Mouse (Mus musculus) lung, embryonic 15.5 days (tissue): Measurements from ENCODE around the gene Cnih4. TPM values are rescaled to one million over a fixed set of nuclear protein-coding genes. Genes with fewer than 3 reads are reported as not detected.

Source experiments
- ATAC-seq: fragments of 200-750 bp; cut with Nextera tagmentation; 2 replicates; pipeline ENCODE4 v1.8.0; 2017; ENCODE audit warnings: moderate number of reproducible peaks, borderline replicate concordance; ENCODE audit not compliant: low FRiP score, low TSS enrichment; ENCODE audit errors: extremely low read depth
- H3K27ac ChIP-seq: fragments of 300-500 bp; sonication (generic); 2 replicates; pipeline ENCODE4 v1.5.1; 2015; ENCODE audit warnings: moderate library complexity, mild to moderate bottlenecking, inconsistent platforms
- H3K27me3 ChIP-seq: fragments of 300-500 bp; sonication (generic); 2 replicates; pipeline ENCODE4 v1.6.1; 2015; ENCODE audit warnings: inconsistent platforms
- H3K36me3 ChIP-seq: fragments of 300-500 bp; sonication (generic); 2 replicates; pipeline ENCODE4 v1.6.1; 2015; ENCODE audit warnings: inconsistent platforms
- H3K4me1 ChIP-seq: fragments of 300-500 bp; sonication (generic); 2 replicates; pipeline ENCODE4 v1.6.1; 2015; ENCODE audit warnings: inconsistent platforms
- H3K4me2 ChIP-seq: fragments of 300-500 bp; sonication (generic); 2 replicates; pipeline ENCODE4 v1.6.1; 2015; ENCODE audit warnings: inconsistent platforms, mild to moderate bottlenecking, moderate library complexity
- H3K4me3 ChIP-seq: fragments of 300-500 bp; sonication (generic); 2 replicates; pipeline ENCODE4 v1.5.1; 2015; ENCODE audit warnings: mild to moderate bottlenecking, inconsistent platforms
- H3K9ac ChIP-seq: fragments of 300-500 bp; sonication (generic); 2 replicates; pipeline ENCODE4 v1.6.1; 2015; ENCODE audit warnings: inconsistent platforms
- H3K9me3 ChIP-seq: fragments of 300-500 bp; sonication (generic); 2 replicates; pipeline ENCODE4 v1.6.1; 2016; ENCODE audit warnings: inconsistent platforms
- WGBS: fragments of 180-500 bp; shearing (Covaris S2); methylation state at CpG from one replicate; pipeline ENCODE4 v1.1.7; 2015; 5-methylcytosine and 5-hydroxymethylcytosine counted together
- polyA plus RNA-seq: library from polyadenylated mRNA; unstranded; fragments of >200 nt; fragmentation: Nextera tagmentation; extraction: Ambion mirVana; gene quantifications from 2 replicates; pipeline ENCODE4 v1.2.1, GENCODE M21; 2015

Cnih4 gene
- polyA plus RNA-seq, result 106 and 116 TPM in 2 replicates

GRCm38 (mm10) chr1:181143950-181144836 lies at the start of gene Cnih4, which contains the start of gene Nvl:
Cnih4 (plus strand) TSS chr1:181144693.
Nvl (minus strand) TSS chr1:181144204.
- H3K4me2 ChIP-seq, result peak within 1 kb of the TSS; percentile 68
- WGBS, result under 1% methylated on average over 52 of the region's 52 CpGs
- no peaks in the 10 kb centered on the region for H3K9me3 ChIP-seq
- peak; percentile 99 for ATAC-seq
- H3K27ac ChIP-seq, result peak within 1 kb of the TSS; percentile 73
- H3K9ac ChIP-seq, result peak within 1 kb of the TSS; percentile 73
- H3K4me3 ChIP-seq, result peak within 1 kb of the TSS; percentile 85
- no peaks in the 10 kb centered on the region for H3K27me3 ChIP-seq
- H3K36me3 ChIP-seq, result peaks cover 22% of the 10 kb centered on the region
- H3K4me1 ChIP-seq, result peaks cover 18% of the 10 kb centered on the region

- no peak overlapping the region for H3K4me2 ChIP-seq
- no peak for ATAC-seq
- H3K4me3 ChIP-seq, result no peak overlapping the region
- no peaks in the 10 kb centered on the region for H3K4me1 ChIP-seq
- 90% methylated on average over 4 of the region's 4 CpGs for WGBS
- no peak overlapping the region for H3K9ac ChIP-seq
- H3K9me3 ChIP-seq, result no peaks in the 10 kb centered on the region
- H3K36me3 ChIP-seq, result peaks cover 58% of the 10 kb centered on the region
- H3K27ac ChIP-seq, result no peak overlapping the region
- no peaks in the 10 kb centered on the region for H3K27me3 ChIP-seq
These were observed 27.4 kb upstream of the Cnih4 start for GRCm38 (mm10) chr1:181117112-181117511.

GRCm38 (mm10) chr1:181124145-181124544 lies 20.3 kb upstream of the Cnih4 start:
- no peaks in the 10 kb centered on the region for H3K9me3 ChIP-seq
- no peak overlapping the region for H3K4me2 ChIP-seq
- no peak overlapping the region for H3K4me3 ChIP-seq
- H3K4me1 ChIP-seq, result no peaks in the 10 kb centered on the region
- peaks cover 78% of the 10 kb centered on the region for H3K36me3 ChIP-seq
- ATAC-seq, result no peak
- H3K9ac ChIP-seq, result no peak overlapping the region
- no peak overlapping the region for H3K27ac ChIP-seq
- no peaks in the 10 kb centered on the region for H3K27me3 ChIP-seq
- WGBS, result 85% methylated on average over 2 of the region's 2 CpGs

- Histone ChIP-seq H3K4me1 (no peaks in the 10 kb centered on the region), H3K9ac (no peak overlapping the region), H3K9me3 (no peaks in the 10 kb centered on the region), H3K36me3 (peaks cover 80% of the 10 kb centered on the region), H3K27ac (no peak overlapping the region), H3K27me3 (no peaks in the 10 kb centered on the region), H3K4me3 (no peak overlapping the region), H3K4me2 (no peak overlapping the region)
- ATAC-seq, result no peak
- 95% methylated on average over 3 of the region's 3 CpGs for WGBS
These were observed 18.6 kb upstream of the Cnih4 start for GRCm38 (mm10) chr1:181125916-181126315.

DNA sequence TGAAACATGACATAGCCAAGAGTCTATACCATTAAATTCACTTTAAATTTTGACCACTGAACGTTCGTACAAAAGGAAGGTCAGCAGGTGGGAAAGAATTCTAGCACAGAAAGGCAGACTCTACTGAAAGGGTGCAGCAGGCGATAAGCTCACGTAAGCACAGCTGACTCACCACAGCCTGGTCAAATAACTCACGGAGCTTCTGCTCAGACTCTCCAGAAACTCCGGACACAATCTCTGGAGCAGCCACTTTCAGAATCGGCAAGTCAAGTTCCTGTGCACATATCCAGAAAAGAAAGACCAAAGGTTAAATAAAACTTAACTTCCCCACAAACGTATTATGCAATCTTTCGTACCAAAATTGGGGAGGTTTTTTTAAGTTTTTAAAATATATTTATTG lies 17.7 kb upstream of the Cnih4 start:
- Histone ChIP-seq H3K9ac (no peak overlapping the region), H3K36me3 (peaks cover 78% of the 10 kb centered on the region)
- WGBS, result 86% methylated on average over 9 of the region's 9 CpGs

DNA sequence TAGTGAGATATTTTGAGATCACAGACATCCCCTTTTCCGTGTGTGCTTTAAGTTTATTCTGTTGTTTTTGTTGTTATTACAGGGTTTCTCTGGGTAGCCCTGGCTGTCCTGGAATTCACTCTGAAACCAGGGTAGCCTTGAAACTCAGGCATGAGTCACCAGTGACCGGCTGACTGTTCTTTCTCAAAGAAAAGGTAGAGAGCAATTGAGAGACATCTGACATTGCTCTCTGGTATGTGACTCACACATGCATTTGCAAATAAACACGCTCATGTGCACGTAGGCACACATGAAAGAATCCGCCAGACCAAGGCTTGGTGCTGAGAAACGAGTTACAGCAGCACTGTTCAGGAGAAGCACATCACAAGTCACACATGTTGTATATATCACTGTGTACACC lies 12.6 kb upstream of the Cnih4 start:
- 85% methylated on average over 6 of the region's 6 CpGs for WGBS
- H3K4me1 ChIP-seq, result no peaks in the 10 kb centered on the region
- H3K4me2 ChIP-seq, result no peak overlapping the region
- no peaks in the 10 kb centered on the region for H3K27me3 ChIP-seq
- H3K4me3 ChIP-seq, result no peak overlapping the region
- no peaks in the 10 kb centered on the region for H3K9me3 ChIP-seq
- no peak for ATAC-seq
- H3K36me3 ChIP-seq, result peaks cover 74% of the 10 kb centered on the region
- no peak overlapping the region for H3K27ac ChIP-seq
- no peak overlapping the region for H3K9ac ChIP-seq

More for the DNA sequence above, 17.7 kb upstream of the Cnih4 start:
- Histone ChIP-seq H3K9me3 (no peaks in the 10 kb centered on the region), H3K4me2 (no peak overlapping the region), H3K4me3 (no peak overlapping the region), H3K27me3 (no peaks in the 10 kb centered on the region), H3K27ac (no peak overlapping the region), H3K4me1 (no peaks in the 10 kb centered on the region)
- no peak for ATAC-seq

DNA sequence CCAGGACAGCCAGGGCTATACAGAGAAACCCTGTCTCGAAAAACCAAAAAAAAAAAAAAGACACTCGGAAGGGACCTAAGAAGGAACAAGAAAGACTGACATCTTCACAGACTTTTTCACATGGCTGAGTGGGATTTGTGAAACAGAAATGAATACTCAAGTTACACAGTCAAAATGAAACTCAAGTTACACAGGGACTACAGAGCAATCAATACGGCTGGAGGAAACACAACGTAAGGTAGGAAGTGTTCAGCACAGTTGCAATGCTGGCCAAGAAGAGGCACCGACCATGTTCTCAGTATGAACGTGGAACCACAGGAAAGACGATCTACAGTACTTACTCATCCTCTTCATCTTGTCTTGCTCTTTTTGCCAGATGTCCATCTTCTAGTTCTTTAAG lies 5.8 kb upstream of the Cnih4 start:
- Histone ChIP-seq H3K4me3 (no peak overlapping the region), H3K9ac (no peak overlapping the region), H3K4me2 (no peak overlapping the region), H3K4me1 (peaks cover 8% of the 10 kb centered on the region), H3K36me3 (peaks cover 59% of the 10 kb centered on the region), H3K9me3 (no peaks in the 10 kb centered on the region), H3K27me3 (no peaks in the 10 kb centered on the region), H3K27ac (no peak overlapping the region)
- 93% methylated on average over 7 of the region's 7 CpGs for WGBS
- no peak for ATAC-seq

DNA sequence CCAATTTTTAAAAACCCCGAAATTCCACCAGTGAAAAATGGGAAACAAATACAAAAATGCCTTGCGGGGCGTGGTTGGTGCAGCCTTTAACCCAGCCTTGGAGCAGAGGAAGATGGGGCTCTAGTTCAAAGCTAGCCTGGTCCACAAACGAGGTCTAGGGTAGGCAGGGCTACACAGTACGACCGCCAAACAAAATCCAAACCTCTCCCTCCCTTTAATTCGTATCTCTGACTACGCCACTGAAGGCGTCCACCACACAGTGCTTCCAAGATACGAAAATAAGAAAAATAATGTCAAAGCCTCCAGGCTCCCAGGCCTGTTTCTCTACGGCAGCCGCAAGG lies 914 bp upstream of the Cnih4 start:
- peak; percentile 52 for ATAC-seq
- peaks cover 18% of the 10 kb centered on the region for H3K4me1 ChIP-seq
- H3K9ac ChIP-seq, result peak overlapping the region; percentile 73
- H3K36me3 ChIP-seq, result peaks cover 26% of the 10 kb centered on the region
- WGBS, result 0% methylated on average over 12 of the region's 12 CpGs
- H3K9me3 ChIP-seq, result no peaks in the 10 kb centered on the region
- H3K27ac ChIP-seq, result peak overlapping the region; percentile 73
- H3K4me2 ChIP-seq, result peak overlapping the region; percentile 68
- H3K4me3 ChIP-seq, result peak overlapping the region; percentile 85
- no peaks in the 10 kb centered on the region for H3K27me3 ChIP-seq

GRCm38 (mm10) chr1:181144966-181145365 lies 473 bp downstream of the Cnih4 start:
- peak overlapping the region; percentile 73 for H3K9ac ChIP-seq
- H3K27me3 ChIP-seq, result no peaks in the 10 kb centered on the region
- WGBS, result 8% methylated on average over 12 of the region's 12 CpGs
- peaks cover 15% of the 10 kb centered on the region for H3K36me3 ChIP-seq
- no peak for ATAC-seq
- peak overlapping the region; percentile 73; the same call in 1 of the 2 replicates for H3K27ac ChIP-seq
- H3K9me3 ChIP-seq, result no peaks in the 10 kb centered on the region
- H3K4me2 ChIP-seq, result peak overlapping the region; percentile 56
- H3K4me3 ChIP-seq, result peak overlapping the region; percentile 85
- peaks cover 18% of the 10 kb centered on the region for H3K4me1 ChIP-seq

- peaks cover 4% of the 10 kb centered on the region for H3K36me3 ChIP-seq
- H3K4me1 ChIP-seq, result peaks cover 21% of the 10 kb centered on the region
- no peaks in the 10 kb centered on the region for H3K9me3 ChIP-seq
- WGBS, result 84% methylated on average over 2 of the region's 2 CpGs
- H3K9ac ChIP-seq, result no peak overlapping the region
- H3K27me3 ChIP-seq, result no peaks in the 10 kb centered on the region
- H3K27ac ChIP-seq, result no peak overlapping the region
- H3K4me3 ChIP-seq, result no peak overlapping the region
- no peak overlapping the region for H3K4me2 ChIP-seq
- no peak for ATAC-seq
These were observed 1.7 kb downstream of the Cnih4 start for GRCm38 (mm10) chr1:181146187-181146586.

DNA sequence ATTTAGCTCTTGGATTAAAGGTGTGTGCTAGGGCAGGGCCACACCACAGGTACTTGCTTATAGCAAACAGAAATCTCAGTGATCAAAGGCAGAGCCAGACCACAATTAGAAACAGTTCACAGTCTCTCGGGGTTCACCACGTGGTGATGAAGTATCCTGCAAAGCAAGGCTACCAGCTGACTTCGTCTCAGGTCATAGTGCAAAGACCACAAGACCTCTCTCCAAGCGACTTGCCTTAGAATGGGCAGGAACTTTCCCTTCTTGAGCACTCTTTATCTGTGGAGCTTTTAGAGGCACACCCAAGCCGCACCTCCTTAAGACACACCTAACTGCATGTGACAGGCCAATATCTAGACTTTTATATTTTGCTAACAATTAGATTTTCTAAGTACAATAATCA lies 4.0 kb downstream of the Cnih4 start:
- no peaks in the 10 kb centered on the region for H3K36me3 ChIP-seq
- no peak overlapping the region for H3K4me2 ChIP-seq
- no peak overlapping the region for H3K9ac ChIP-seq
- no peak for ATAC-seq
- no peak overlapping the region for H3K27ac ChIP-seq
- H3K4me3 ChIP-seq, result no peak overlapping the region
- H3K27me3 ChIP-seq, result no peaks in the 10 kb centered on the region
- H3K4me1 ChIP-seq, result peaks cover 25% of the 10 kb centered on the region
- 44% methylated on average over 5 of the region's 5 CpGs for WGBS
- H3K9me3 ChIP-seq, result no peaks in the 10 kb centered on the region

DNA sequence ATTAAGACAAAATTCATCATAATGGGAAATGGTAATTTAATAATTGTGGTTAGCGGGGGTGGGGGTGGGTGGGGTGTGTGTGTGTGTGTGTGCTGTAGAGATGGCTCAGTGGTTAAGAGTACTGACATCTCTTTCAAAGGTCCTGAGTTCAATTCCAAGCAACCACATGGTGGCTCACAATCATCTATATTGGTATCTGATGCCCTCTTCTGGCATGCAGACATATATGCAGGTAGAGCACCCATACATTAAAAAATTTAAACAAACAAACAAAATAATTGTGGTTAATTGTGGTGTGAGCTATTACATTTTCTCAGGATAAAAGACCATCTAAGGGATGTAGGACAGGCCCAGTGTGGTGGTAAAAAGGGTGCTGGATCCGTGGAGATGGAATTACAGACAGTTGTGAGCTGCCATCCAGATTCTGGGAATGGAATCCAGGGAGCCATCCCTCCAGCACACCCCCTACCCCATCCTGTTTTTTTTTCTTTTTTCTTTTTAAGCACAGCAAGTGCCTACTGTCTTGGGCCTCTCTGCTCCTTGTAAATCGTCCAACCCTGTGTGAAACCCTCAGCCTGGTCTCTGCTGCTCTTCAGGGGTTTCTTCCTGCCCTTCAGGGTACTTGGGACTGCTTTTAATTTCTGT lies 5.0 kb downstream of the Cnih4 start:
- Histone ChIP-seq H3K4me2 (no peak overlapping the region), H3K9ac (no peak overlapping the region), H3K4me1 (peaks cover 25% of the 10 kb centered on the region), H3K4me3 (no peak overlapping the region), H3K36me3 (peaks cover 7% of the 10 kb centered on the region; the same call in 1 of the 2 replicates), H3K27ac (no peak overlapping the region), H3K9me3 (no peaks in the 10 kb centered on the region), H3K27me3 (no peaks in the 10 kb centered on the region)
- 69% methylated on average over 3 of the region's 3 CpGs for WGBS
- no peak for ATAC-seq
